Mouse (Mus musculus) CD4-positive, CD25-positive, alpha-beta regulatory T cell, adult 4 months (primary cell): ENCODE results near the gene Arhgap45. TPM values are rescaled to one million over a fixed set of nuclear protein-coding genes. Genes with fewer than 3 reads are reported as not detected.

ENCODE experiments used
- ATAC-seq: one replicate; pipeline ENCODE4 v1.8.0; 2017
- polyA plus RNA-seq, 2 experiments: library from polyadenylated mRNA; unstranded; fragments of 100-300 nt; shearing (Covaris generic); gene quantifications; one replicate each; pipeline ENCODE4 v1.2.1; 2017

The Arhgap45 gene
- polyA plus RNA-seq, 2 experiments from 2014 or later, result 233 to 369 TPM

DNA sequence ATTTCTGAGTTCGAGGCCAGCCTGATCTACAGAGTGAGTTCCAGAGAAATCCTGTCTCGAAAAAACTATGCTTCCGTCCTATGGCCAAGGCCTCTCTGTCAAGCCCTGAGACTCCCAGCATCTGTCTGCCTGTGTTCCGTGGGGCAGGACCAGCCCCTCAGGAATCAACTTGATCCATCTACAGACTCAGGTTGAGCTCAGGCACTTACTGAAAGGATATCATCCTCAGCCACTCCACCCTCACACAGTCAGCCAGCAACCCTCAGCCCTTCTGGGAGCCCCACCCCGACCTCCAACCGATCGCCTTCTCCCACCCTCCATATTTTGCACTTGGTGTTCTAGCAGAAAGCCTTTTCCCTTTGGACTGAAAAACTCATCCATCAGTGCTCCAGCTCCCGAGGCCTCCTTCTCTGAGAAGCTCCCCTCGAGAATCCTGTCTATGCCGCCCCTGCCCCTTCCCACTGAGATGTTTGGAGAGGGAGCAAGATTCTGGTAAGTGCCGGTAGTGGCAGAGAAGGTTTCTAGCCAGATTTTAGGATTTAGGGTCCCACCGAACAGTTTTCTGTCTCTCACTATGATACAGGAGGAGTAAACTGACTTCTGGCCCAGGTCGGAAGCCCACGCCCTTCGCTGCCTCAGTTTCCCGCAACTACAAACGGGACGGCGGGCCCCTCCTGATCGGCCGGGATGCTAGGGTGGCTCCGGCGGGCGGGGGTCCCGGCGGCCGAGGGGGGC is 28.5 kb upstream of the Arhgap45 start:
- ATAC-seq, result no peak

DNA sequence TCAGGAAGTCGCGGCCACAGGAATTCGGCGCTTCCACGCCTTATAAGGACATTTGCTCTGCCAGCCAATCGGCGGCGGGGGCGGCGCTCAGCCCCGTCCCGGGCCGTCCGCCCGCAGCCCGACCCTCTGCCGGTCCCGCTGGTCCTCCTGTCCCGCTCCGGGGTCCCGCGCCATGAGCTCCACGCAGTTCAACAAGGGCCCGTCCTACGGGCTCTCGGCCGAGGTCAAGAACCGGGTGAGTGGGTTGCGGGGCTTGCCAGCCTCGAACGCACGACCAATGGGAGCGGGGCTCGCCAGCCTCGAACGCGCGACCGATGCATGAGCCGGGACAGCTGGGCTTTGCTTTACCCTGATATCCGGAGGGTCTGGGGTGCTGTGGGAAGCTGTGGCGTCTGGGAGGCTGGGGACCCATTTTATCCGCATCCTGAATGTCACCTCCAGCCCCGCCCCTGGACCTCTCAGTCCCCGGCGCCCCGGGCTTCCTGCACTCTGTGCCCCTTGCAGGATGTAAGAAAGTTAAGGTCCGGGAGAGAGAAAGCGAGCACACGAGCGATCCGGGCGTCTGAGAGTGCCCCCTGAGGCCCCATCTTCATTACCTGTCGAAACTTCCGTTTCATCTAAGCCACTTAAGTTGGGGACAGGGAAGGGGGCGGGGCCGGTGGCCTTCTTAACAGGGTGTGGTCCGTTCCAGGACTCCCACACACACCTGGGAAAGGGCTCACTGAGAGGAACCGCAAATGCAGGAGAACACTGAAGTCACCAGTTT is 27.8 kb upstream of the Arhgap45 start, which contains the start of gene Cnn2:
Gene Cnn2, plus strand, starts transcription at position 79 of the 766 bp plus-strand sequence.
- ATAC-seq, result peak; percentile 7

DNA sequence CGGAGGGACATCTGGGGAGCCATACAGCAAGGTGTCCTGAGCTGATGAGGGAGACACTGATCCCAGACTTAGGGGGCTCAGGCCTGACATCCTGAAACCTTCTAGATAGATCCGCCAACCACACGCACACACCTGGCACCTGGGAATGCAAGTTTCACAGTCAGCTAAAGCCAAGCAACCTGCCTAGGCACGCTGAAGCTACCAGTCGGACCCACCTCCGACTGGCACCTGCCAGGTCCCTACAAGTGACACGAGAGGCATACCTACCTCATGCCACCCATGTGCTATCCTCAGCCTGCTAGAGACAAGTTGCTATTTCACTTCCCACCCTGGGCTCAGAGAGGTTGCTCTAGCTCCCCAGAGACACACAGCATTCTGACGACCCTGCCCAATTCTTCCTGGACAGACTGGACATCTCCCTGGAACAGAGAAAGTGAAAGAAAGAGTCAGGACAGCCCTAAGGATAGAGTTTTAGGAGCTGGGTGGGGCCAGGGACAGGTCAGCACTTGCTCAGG is 27.1 kb upstream of the Arhgap45 start:
- no peak for ATAC-seq

DNA sequence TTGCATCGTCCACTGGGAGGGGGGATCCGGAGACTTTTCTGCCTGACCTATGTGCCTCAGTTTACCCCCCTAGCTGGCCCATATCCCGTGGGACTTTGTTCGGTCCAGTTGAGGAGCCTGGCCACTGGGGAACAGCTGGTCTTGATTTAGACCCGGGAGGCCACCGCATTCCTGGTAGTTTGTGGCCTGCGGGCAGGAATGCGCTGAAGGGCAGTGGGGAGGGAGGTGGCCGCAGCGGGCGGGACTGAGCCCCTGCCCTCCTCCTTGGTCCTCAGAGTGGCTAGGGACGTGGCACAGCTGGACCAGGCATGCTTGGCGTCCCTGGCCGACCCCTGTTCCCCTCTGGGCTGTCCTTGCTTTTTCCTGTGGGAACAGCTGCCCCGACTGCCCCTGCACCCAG is 26.6 kb upstream of the Arhgap45 start:
- no peak for ATAC-seq

DNA sequence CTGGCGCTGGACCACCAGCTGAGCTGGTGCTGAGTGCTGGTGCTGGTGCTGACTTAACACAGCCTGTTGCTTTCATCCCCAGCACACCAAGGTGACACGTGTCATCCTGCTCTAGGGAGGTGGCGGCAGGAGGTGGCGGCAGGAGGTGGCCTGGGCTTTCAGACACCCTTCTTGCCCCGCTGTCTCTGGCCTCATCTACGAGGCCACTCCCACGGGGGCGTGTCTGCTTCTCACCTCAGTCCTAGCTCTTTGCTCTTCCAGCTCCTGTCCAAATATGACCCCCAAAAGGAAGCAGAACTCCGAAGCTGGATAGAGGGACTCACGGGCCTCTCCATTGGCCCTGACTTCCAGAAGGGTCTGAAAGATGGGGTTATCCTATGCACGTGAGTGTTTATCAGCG is 25.4 kb upstream of the Arhgap45 start:
- no peak for ATAC-seq

DNA sequence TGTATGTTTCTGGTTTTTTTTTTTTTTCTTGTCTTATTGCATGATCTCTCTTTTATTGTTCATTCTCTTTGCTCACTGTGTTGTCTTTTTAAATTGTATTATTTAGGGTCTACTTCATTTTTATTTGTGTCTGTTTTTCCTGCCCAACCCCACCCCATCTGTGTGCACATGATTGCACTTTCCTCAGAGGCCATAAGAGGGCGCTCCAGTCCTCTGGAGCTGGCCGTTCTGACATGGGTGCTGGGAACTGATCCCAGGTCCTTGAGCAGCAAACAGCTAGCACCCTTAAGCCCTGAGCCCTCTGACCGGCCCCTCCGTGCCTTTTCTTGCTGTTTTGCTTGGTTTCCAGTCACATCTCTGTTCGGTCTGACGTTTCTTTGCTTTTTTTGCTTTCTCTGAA is 24.9 kb upstream of the Arhgap45 start:
- ATAC-seq, result no peak

DNA sequence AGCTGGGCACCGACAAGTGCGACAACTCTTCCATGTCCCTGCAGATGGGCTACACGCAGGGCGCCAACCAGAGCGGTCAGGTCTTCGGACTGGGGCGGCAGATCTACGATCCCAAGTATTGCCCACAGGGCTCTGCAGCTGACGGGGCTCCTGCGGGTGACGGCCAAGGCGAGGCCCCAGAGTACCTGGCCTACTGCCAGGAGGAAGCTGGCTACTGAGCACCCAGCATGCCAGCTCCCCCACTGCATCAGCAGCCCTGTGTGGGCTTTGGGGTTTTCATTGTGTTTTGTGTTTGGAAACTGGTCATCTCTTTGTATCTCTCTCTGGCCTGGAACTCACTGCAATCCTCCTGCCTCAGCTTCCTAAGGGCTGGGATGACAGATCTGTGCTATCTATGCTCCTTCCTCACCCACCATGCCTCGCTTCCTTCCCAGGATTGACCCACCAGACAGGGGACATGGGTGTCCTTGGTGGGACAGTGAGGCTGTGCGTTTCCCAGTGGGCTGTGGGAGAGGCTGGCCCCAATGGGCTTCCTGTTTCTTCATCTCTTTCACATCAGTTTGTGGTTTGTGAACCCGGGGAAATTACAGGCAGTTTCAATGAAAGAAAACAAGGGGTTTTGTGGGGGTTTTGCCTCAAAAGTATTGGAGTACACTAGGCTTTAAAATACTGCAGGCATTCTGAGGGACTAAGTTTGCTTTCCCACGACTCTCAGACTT is 21.9 kb upstream of the Arhgap45 start:
- ATAC-seq, result peak; percentile 17

DNA sequence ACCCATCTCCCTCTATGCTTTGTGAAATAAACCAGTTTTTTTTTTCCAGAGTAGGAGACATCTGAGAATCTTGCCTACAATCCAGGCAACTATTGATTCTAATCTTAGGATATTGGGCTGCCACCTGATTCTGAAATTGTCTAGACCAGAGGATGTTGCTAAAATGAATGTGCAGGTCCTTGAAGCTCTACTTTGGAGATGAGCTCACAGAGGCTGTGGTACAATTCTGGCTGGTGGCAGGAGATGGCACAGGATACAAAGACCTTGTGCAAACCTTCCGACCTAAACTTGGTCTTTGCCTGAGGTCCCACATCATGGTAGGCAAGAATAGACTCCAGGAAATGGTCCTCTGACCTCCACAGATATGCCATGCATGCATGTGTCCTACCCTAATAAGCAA is 20.8 kb upstream of the Arhgap45 start:
- peak; percentile 16 for ATAC-seq

DNA sequence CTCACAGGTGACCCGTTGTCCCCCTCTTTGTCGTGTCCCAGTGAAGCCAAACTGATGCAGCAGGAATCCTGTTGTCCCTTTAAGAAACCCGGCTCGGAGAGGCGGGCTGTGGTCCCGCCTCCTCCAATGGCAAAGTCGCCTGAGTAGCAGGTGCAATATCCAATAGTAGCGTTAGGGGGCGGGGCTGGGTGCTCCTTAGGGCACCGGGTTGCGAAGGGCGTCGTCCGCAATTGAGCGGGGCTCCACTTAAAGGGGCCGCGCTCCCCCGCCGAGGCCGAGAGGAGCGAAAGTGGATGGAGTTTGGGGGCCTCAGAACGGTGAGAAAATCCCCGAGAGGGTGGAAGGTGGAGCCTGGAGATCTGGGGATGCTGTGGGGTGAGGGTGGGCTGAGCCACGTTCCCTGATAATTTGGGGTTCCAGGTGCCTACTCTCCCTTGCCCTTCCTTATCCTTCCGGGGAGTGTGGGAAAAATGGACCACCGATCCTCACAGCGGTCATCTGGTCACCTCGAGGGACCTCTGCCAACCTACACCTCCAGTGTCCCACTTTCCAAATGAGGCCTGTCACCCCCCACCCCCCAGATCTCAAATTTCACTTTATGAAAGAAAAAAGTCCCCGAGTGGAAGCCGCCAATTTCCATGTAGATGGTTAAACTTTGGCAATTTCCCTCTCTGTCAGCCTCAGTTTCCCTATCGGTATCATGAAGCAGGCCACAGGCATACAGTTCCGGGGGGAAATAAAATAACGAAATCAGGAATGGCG is 20.0 kb upstream of the Arhgap45 start, which contains the start of gene Abca7:
Gene Abca7, plus strand, starts transcription at position 223 of the 762 bp plus-strand sequence.
- ATAC-seq, result peak; percentile 93

DNA sequence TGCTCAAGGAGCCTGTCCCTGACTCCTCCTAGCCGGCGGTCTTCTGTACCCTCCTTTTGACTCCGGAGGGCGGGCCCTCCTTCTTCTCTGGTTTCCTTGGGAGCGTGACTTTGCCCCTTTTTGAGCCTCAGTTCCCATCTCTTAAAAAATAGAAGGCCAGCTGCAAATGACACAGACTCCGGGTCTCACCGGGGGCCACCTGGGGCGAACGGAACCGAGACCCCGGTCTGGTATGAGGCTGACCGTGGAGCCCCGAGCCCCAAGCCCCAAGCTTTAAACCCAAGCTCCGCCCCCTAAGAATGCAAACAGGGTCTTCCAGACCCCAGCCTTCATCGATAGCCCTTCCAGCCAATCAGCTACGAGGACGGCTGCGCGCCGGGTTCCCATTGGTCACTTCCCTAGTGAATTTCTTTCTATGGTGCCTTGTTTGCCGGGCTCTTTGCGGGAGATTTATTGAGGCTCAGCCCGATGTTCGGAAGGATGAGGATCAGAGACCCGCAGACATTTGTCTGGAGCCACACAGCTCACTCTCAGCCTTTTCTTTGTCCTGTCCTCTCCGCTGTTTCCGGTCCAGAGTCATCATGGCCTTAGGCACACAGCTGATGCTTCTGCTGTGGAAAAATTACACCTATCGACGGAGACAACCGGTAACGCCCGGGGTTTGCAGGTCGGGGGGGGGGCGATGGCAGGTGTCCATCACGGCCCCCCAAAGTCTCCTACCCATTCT is 19.3 kb upstream of the Arhgap45 start:
- ATAC-seq, result peak; percentile 25

DNA sequence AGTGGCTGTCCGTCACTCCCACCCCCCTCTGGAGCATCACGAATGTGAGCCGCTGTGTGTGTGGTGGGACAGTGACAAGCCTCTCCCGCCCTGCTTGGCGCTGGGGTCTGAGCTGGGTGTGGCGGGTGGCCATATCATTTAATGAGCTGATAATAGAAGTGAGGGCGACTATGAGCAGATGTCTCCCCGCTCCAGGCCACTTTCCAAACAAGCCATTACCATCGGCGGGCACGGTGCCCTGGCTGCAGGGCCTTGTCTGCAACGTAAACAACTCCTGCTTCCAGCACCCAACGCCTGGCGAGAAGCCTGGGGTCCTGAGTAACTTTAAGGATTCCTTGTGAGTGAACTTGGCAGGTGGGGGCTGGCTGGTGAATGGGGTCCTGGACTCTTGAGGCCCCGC is 18.6 kb upstream of the Arhgap45 start:
- no peak for ATAC-seq

DNA sequence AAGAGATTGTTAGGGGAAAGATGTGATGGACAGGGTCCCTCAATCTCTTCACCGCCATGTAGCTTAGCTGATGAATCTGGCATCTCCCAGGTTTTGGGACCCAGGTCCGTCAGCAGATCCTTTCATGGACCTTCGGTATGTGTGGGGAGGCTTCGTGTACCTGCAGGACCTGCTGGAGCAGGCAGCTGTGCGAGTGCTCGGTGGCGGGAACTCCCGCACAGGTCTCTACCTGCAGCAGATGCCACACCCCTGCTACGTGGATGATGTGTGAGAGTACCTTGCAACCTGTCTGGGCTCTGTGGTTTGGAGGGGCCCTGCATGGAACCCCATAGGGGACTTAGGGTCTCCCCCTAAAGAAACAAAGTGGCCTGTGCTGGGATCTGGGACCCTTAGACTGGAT is 14.5 kb upstream of the Arhgap45 start:
- no peak for ATAC-seq

DNA sequence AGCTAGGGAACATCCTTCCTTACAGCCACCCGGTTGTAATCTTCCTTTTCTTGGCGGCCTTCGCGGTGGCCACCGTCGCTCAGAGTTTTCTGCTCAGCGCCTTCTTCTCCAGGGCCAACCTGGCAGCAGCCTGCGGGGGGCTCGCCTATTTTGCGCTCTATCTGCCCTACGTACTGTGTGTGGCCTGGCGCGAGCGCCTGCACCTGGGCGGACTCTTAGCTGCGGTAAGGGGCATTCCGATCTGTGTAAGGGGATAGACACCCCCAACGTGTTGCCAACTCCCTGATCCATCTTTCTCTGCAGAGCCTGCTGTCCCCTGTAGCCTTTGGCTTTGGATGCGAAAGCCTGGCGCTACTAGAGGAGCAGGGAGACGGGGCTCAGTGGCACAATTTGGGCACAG is 13.6 kb upstream of the Arhgap45 start:
- ATAC-seq, result no peak

DNA sequence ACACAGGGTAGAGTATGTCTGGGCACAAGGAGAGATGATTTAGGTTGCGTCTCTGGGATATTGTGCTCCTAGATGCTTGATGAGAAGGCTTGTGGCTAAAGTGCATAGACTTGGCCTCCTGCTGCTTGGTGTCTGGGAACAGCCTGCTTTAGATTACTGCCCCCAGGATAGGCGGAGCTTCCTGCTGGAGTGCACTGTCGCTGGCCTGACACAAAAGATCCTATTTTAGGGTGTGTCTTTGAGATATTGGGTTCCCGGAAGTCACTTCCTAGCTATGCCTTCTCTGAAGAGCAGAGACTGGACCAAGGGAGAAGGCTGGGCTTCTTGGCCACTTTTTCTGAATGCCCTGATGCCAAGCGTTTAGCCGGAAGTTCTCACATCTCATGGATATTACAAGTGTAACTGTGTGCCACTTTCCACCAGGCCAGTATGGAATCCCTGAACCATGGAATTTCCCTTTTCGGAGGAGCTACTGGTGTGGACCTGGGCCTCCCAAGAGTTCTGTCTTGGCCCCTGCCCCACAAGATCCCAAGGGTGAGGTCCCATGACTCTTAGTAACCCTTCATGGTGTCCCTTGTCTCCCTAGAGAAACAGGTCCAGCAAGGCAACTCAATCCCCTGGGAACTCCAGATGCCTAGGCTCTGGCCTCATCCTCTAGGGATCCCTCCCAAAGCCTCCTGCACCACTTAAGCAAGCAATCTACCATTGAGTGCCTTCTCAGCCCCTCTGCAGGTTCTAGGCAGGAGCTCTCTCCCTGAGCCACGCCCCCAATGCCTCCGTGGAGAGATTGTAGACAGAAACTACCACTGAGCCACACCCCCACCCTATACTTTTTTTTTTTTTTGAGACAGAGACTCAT is 12.8 kb upstream of the Arhgap45 start:
- no peak for ATAC-seq

DNA sequence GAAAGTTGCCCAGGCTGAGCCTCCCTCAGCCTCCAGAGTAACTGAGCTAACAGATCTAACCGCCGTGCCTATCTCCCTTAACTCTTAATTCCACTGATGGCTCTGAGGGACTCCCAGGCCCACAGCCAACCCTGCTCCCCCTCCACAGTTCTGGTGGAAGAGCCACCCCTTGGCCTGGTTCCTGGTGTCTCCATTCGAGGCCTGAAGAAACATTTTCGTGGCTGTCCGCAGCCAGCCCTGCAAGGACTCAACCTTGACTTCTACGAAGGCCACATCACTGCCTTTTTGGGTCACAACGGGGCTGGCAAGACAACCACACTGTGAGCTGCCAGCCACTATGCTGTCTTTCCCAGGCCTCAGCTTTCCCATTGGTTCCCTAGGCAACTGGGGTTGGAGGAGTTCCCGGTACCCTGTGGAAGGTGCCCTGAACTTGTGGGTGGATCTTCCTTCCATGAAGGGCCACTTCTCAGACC is 12.2 kb upstream of the Arhgap45 start:
- ATAC-seq, result no peak

DNA sequence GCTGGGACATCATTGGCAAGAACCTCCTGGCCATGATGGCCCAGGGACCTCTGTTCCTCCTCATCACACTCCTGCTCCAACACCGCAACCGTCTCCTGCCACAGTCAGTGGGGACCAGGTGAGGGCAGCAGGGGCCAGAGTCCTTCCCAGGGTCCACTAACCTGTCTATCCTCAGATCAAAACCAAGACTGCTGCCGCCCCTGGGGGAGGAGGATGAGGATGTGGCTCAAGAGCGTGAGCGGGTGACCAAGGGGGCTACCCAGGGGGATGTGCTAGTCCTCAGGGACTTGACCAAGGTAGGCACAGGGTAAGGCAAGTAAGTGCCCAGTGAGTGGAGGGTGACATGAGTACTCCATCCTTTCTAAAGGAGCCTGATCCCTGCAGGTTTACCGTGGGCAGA is 4.7 kb upstream of the Arhgap45 start:
- ATAC-seq, result no peak

DNA sequence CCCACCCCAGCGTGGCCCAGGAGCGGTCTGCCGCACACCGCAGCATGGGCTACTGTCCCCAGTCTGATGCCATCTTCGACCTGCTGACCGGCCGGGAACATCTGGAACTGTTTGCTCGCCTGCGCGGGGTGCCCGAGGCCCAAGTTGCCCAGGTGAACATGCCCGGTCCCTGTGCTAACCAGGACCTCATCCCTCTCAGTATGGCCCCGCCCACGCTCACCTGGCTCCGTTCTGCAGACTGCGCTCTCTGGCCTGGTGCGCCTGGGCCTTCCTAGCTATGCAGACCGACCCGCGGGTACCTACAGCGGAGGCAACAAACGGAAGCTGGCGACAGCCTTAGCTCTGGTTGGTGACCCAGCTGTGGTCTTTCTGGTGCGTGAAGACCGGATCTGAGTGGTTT is 2.8 kb upstream of the Arhgap45 start:
- ATAC-seq, result no peak

DNA sequence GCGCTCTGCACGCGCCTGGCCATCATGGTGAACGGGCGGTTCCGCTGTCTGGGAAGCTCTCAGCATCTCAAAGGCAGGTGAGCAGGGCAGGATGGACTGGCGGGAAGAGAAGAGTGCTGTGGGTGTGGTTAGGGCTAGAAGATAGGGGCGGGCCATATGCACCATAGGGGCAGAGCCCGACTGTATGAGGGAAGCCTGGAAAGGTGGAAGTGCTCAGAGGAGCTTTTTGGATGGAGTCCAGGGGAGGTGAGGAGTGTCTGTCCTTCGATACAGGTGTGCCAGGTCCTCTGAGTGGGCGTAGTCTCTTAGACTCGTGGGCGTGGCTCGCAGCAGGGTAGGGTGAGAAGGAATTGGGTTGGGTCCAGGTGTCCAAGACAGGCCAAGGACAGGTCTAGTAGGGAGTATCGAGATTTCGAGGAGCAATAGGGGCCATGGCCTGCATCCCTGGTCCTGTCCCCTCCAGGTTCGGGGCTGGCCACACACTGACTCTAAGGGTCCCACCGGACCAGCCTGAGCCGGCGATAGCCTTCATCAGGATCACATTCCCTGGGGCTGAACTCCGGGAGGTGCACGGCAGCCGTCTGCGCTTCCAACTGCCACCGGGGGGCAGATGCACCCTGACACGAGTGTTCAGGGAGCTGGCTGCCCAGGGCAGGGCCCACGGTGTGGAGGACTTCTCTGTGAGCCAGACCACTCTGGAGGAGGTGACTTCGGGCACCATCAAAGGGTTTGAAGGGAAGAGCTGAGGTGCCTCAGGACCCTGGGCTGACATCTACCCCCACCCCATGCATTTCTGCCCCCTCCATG is 1.8 kb upstream of the Arhgap45 start:
- no peak for ATAC-seq

DNA sequence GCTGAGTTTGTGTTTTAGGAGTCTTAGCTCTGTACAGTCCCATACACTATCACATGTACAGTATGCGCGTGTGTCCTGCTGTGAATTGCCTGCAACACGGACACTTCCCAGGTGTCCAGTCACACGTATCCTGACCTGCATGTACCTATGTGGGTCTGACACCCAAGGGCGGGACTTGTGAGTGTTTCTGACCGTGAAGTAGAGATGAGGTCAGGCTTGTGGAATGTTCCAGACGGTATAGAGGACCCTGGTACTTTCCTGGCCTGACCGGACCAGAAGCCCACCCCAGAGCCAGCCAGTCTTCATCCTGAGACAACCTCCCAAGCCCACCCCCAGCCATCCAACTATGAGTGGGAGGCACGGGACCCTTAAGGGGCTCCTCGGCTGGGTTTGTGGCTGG is 870 bp upstream of the Arhgap45 start:
- ATAC-seq, result no peak

DNA sequence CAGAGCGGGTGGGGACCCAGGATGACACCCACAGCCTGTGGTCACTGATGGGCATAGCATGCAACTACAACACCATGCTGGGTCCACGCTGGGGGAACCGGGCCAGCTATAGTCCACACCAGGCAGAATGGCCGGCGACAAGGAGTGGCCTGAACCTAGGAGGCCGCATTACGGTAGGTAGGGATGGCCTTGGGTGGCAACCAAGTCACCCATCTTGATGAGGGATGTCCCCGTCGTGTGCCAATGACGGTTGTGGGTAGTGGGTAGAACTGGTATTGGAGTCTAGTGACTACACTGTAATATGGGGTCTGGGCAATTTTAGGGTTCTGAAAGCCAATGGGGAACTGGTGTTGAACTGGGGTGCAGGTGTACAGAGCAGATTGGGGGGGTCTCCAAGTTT is 478 bp downstream of the Arhgap45 start:
- peak; percentile 28 for ATAC-seq
